Mouse (Mus musculus): ENCODE measurements around the gene Tet2.

- TF ChIP-seq CTCF (IDR thresholded peaks at IDR 0.05 in 2 of 3, conservative IDR thresholded peaks at IDR 0.05 in 1 of 3; ENCODE audit: control insufficient read depth in 1 of 3, insufficient read depth in 1 of 3, low read depth in 2 of 3, low read length in 3 of 3, poor library complexity in 1 of 3, severe bottlenecking in 1 of 3) (no peak), POLR2A (IDR thresholded peaks at IDR 0.05; ENCODE audit: control insufficient read depth in 1 of 2, insufficient read depth in 1 of 2, low read depth in 1 of 2, low read length in 2 of 2, poor library complexity in 1 of 2) (no peak), MYB (IDR thresholded peaks at IDR 0.05; ENCODE audit: low read depth, low read length) (no peak), USF2 (IDR thresholded peaks at IDR 0.05; ENCODE audit: borderline replicate concordance in 1 of 2, insufficient read depth in 1 of 2, low read depth in 1 of 2, low read length in 2 of 2) (no peak)
Measured at GRCm38 (mm10) chr3:133453896-133454295, 91.0 kb downstream of the Tet2 start.
